Mouse (Mus musculus) limb, embryonic 14.5 days (tissue): ENCODE measurements around the gene Majin. TPM values are rescaled to one million over a fixed set of nuclear protein-coding genes. Genes with fewer than 3 reads are reported as not detected.

Experiments used
- ATAC-seq: fragments of 200-750 bp; cut with Nextera tagmentation; 2 replicates; pipeline ENCODE4 v1.8.0; 2017; ENCODE audit warnings: low read depth, moderate number of reproducible peaks, moderate TSS enrichment; ENCODE audit not compliant: low FRiP score
- DNase-seq: peaks from one replicate; pipeline ENCODE4 v3.0.0-alpha.2; 2015; ENCODE audit warnings: low spot score
- H3K27ac ChIP-seq: fragments of 300-500 bp; sonication (generic); replicated peaks from 2 replicates; pipeline ENCODE4 v1.5.1; 2014; ENCODE audit warnings: low read depth, mild to moderate bottlenecking, low read length, moderate library complexity, mixed read lengths
- H3K27me3 ChIP-seq: fragments of 300-500 bp; sonication (generic); 2 replicates; pipeline ENCODE4 v1.6.1; 2014; ENCODE audit warnings: low read length, mixed read lengths; ENCODE audit not compliant: control insufficient read depth, insufficient read depth
- H3K36me3 ChIP-seq: fragments of 300-500 bp; sonication (generic); 2 replicates; pipeline ENCODE4 v1.6.1; 2014; ENCODE audit warnings: mild to moderate bottlenecking, low read length, moderate library complexity, mixed read lengths; ENCODE audit not compliant: control insufficient read depth, insufficient read depth
- H3K4me1 ChIP-seq: fragments of 300-500 bp; sonication (generic); 2 replicates; pipeline ENCODE4 v1.6.1; 2014; ENCODE audit warnings: antibody characterized with exemption, low read length, mixed read lengths; ENCODE audit not compliant: control insufficient read depth, insufficient read depth
- H3K4me2 ChIP-seq: fragments of 300-500 bp; sonication (generic); replicated peaks from 2 replicates; pipeline ENCODE4 v1.6.1; 2014; ENCODE audit warnings: low read depth, mild to moderate bottlenecking, low read length, moderate library complexity; ENCODE audit not compliant: severe bottlenecking
- H3K4me3 ChIP-seq: fragments of 300-500 bp; sonication (generic); replicated peaks from 2 replicates; pipeline ENCODE4 v1.5.1; 2014; ENCODE audit warnings: low read length
- H3K9ac ChIP-seq: fragments of 300-500 bp; sonication (generic); 2 replicates; pipeline ENCODE4 v1.6.1; 2014; ENCODE audit warnings: mild to moderate bottlenecking, low read depth, low read length, moderate library complexity; ENCODE audit not compliant: severe bottlenecking
- H3K9me3 ChIP-seq: fragments of 300-500 bp; sonication (generic); 2 replicates; pipeline ENCODE4 v1.6.1; 2016; ENCODE audit warnings: low read length; ENCODE audit not compliant: control insufficient read depth
- POLR2A ChIP-seq: fragments of 200-500 bp; IDR thresholded peaks from 2 replicates; pipeline ENCODE4 v1.8.0; 2012; ENCODE audit warnings: inconsistent platforms, mild to moderate bottlenecking, moderate library complexity, borderline replicate concordance; ENCODE audit not compliant: insufficient read depth, insufficient read length; ENCODE audit errors: extremely low read depth
- WGBS: fragments of 180-500 bp; shearing (Covaris S2); extraction: QIAGEN DNeasy Blood & Tissue Kit; methylation state at CpG from one replicate; pipeline ENCODE4 v1.1.7; 2014; 5-methylcytosine and 5-hydroxymethylcytosine counted together
- polyA plus RNA-seq, 2 experiments: library from polyadenylated mRNA; depleted of rRNA in 1 of 2; stranded (reverse) in 1 of 2; unstranded in 1 of 2; fragments of >200 nt; fragmentation: Nextera tagmentation in 1 of 2; extraction: Ambion mirVana in 1 of 2; gene quantifications; 2 replicates each; pipeline versions ENCODE4 v1.2.1 to v1.2.3; 2012 to 2014

Gene Majin
- polyA plus RNA-seq, 2 experiments: 0.05 TPM; not detected in 1

DNA sequence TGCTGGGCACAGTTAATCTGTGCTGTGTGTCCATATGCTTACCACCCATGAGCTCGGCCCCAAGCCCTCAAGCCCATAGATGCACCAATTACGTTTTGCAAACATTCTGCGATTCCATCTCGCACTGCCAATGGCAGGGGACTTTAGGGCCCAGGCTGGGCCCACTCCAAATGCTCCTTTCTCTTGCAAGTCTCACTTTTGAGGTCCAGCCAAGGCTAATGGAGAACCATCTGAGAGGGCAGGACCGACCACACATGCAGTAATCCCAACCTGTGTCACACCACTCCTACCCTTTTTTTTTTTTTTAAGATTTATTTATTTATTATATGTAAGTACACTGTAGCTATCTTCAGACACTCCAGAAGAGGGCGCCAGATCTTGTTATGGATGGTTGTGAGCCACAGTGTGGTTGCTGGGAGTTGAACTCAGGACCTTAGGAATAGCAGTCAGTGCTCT lies 81.6 kb downstream of the Majin start:
- Histone ChIP-seq H3K27me3 (no peaks in the 10 kb centered on the region), H3K9ac (no peak overlapping the region), H3K36me3 (peaks cover 18% of the 10 kb centered on the region), H3K9me3 (no peaks in the 10 kb centered on the region), H3K4me2 (no peak overlapping the region), H3K27ac (no peak overlapping the region), H3K4me3 (no peak overlapping the region), H3K4me1 (no peaks in the 10 kb centered on the region; the same call in 1 of the 2 replicates)
- DNase-seq: no peak
- WGBS: 56% methylated on average over 6 of the region's 6 CpGs
- no peak for ATAC-seq
- no peak for TF ChIP-seq POLR2A

DNA sequence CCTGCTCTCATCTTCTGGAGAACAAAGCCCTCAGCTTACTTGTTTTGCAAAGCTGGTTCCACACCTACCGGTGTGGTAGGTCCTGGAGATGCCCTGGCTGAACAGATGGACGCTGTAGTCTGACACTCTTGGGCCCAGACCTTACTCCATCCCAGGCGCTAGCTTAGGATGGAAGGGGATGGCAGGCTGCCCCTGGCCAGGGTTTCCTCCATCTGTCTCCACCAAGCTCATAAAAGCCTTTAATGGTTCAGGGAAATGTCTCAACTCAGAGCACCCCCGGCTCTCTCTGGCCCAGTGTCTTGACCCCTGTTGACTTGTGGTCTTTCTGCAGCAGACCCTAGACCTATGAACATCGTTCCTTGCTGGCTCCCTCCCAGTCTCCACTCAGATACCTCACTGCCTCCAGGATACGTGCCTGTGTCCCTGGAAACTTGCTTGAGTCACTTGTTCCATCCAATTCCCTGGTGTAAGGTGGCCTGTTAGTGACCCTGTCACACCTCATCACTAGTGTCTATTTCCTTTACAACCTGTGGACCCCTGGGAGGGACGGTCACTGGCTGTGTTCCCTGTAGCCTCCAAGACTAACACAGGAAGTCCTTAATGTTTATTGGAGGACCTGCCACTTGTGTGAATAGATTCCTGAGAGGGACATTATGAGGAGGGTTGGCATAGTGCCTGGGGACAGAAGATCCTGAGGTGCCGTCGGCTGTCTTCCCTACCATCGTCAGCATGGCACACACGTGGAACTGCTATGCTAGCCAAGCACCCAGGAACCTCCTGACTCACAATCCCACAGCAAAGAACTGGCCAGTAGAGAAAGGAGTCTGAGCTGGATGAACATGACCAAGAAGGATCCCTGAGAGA lies 83.3 kb downstream of the Majin start:
- 46% methylated on average over 11 of the region's 11 CpGs for WGBS
- no peak overlapping the region for H3K9ac ChIP-seq
- no peak overlapping the region for H3K27ac ChIP-seq
- H3K4me1 ChIP-seq: no peaks in the 10 kb centered on the region; the same call in 1 of the 2 replicates
- 0 out of 2 replicates have a peak, but pooled peaks cover under 1% of the 10 kb centered on the region for H3K36me3 ChIP-seq
- no peak overlapping the region for H3K4me3 ChIP-seq
- DNase-seq (no peak), ATAC-seq (peak; percentile 31; the same call in 1 of the 2 replicates)
- H3K27me3 ChIP-seq: no peaks in the 10 kb centered on the region
- no peak overlapping the region for H3K4me2 ChIP-seq
- no peak for TF ChIP-seq POLR2A
- no peaks in the 10 kb centered on the region for H3K9me3 ChIP-seq

DNA sequence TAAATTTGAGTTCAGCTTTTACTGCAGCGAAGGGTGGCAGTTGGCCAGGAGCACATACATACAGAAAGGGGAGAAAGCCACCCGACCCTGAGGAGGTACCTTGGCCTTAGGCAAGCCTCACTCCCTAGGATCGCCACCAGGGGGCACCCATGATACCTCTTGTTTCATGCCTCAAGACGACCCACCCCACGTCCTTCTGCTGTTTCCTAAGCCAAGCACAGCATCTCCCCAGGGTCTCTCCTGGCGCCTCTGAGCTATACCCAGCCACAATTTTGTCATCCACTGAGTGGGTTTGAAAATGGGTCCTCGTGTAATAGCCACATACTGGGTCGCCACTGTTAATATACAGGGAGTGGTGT lies 84.0 kb downstream of the Majin start:
- Histone ChIP-seq H3K9ac (no peak overlapping the region), H3K27ac (no peak overlapping the region), H3K4me1 (no peaks in the 10 kb centered on the region; the same call in 1 of the 2 replicates), H3K9me3 (no peaks in the 10 kb centered on the region), H3K36me3 (no peaks in the 10 kb centered on the region), H3K4me2 (no peak overlapping the region), H3K27me3 (no peaks in the 10 kb centered on the region), H3K4me3 (no peak overlapping the region)
- peak; percentile 93 for DNase-seq
- TF ChIP-seq POLR2A: no peak
- ATAC-seq: peak; percentile 86
- 15% methylated on average over 8 of the region's 8 CpGs for WGBS

- no peaks in the 10 kb centered on the region for H3K36me3 ChIP-seq
- no peak overlapping the region for H3K9ac ChIP-seq
- H3K9me3 ChIP-seq: no peaks in the 10 kb centered on the region
- WGBS: 83% methylated on average over 7 of the region's 7 CpGs
- ATAC-seq: no peak
- no peak overlapping the region for H3K4me2 ChIP-seq
- no peak for DNase-seq
- H3K27ac ChIP-seq: no peak overlapping the region
- H3K4me3 ChIP-seq: no peak overlapping the region
- H3K4me1 ChIP-seq: no peaks in the 10 kb centered on the region; the same call in 1 of the 2 replicates
- H3K27me3 ChIP-seq: no peaks in the 10 kb centered on the region
- TF ChIP-seq POLR2A: no peak
Measured at GRCm38 (mm10) chr19:6268670-6269132, 84.5 kb downstream of the Majin start.

DNA sequence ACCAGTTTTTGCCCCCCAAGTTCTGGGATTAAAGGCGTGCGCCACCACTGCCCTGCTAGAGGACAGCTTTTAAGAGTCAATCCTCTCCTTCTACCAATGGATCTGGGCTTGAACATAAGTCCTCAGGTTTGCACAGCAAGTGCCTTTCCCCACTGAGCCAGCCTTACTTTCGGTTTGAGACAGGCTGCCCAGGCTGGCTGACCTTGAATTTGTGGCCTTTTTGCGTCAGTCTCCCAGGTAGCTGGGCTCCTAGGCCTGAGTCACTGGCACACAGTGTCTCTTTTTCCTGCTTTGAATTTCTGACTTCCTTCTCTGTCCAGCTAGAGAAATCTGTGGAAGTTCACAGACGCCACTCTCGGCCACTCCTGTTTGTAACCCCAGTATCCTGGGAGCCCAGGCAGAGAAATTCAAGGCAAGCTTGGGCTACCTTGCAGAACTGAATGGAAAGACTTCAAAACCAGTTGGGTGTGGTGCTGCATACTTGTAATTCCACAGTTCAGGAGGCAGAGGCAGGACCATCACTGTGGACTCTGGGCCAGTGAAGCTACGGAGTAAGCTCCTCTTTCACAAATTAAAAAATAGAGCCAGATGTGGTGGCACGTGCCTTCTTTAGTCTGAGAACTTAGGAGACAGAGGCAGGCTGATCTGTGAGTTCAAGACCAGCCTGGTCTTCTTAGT lies 85.7 kb downstream of the Majin start:
- ATAC-seq (no peak), DNase-seq (no peak)
- Histone ChIP-seq H3K27ac (no peak overlapping the region), H3K36me3 (no peaks in the 10 kb centered on the region), H3K4me2 (no peak overlapping the region), H3K27me3 (no peaks in the 10 kb centered on the region), H3K4me1 (no peaks in the 10 kb centered on the region; the same call in 1 of the 2 replicates), H3K9me3 (no peaks in the 10 kb centered on the region), H3K9ac (no peak overlapping the region), H3K4me3 (no peak overlapping the region)
- WGBS: 84% methylated on average over 8 of the region's 8 CpGs
- no peak for TF ChIP-seq POLR2A
